Mouse (Mus musculus) neural tube, embryonic 15.5 days (tissue): ENCODE measurements around the gene Olfr1247. TPM values are rescaled to one million over a fixed set of nuclear protein-coding genes. Genes with fewer than 3 reads are reported as not detected.
"Not testable (repeated sequence)": the region's sequence is repeated elsewhere in the genome, so short reads cannot be mapped to it uniquely, and the experiment has no call there.

Source experiments
- ATAC-seq: fragments of 200-750 bp; cut with Nextera tagmentation; 2 replicates; pipeline ENCODE4 v1.8.0; 2017; ENCODE audit warnings: mild to moderate bottlenecking, moderate TSS enrichment, moderate library complexity; ENCODE audit not compliant: low FRiP score
- H3K27ac ChIP-seq: fragments of 300-500 bp; sonication (generic); replicated peaks from 2 replicates; pipeline ENCODE4 v1.5.1; 2015; ENCODE audit warnings: mild to moderate bottlenecking, inconsistent platforms
- H3K27me3 ChIP-seq: fragments of 300-500 bp; sonication (generic); replicated peaks from 2 replicates; pipeline ENCODE4 v1.6.1; 2015; ENCODE audit warnings: inconsistent platforms
- H3K36me3 ChIP-seq: fragments of 300-500 bp; sonication (generic); 2 replicates; pipeline ENCODE4 v1.6.1; 2015; ENCODE audit warnings: inconsistent platforms
- H3K4me1 ChIP-seq: fragments of 300-500 bp; sonication (generic); 2 replicates; pipeline ENCODE4 v1.6.1; 2015; ENCODE audit warnings: inconsistent platforms
- H3K4me2 ChIP-seq: fragments of 300-500 bp; sonication (generic); 2 replicates; pipeline ENCODE4 v1.6.1; 2015; ENCODE audit warnings: inconsistent platforms, mild to moderate bottlenecking, moderate library complexity
- H3K4me3 ChIP-seq: fragments of 300-500 bp; sonication (generic); replicated peaks from 2 replicates; pipeline ENCODE4 v1.5.1; 2015; ENCODE audit warnings: mild to moderate bottlenecking, inconsistent platforms
- H3K9ac ChIP-seq: fragments of 300-500 bp; sonication (generic); replicated peaks from 2 replicates; pipeline ENCODE4 v1.6.1; 2015; ENCODE audit warnings: mild to moderate bottlenecking, inconsistent platforms
- H3K9me3 ChIP-seq: fragments of 300-500 bp; sonication (generic); replicated peaks from 2 replicates; pipeline ENCODE4 v1.6.1; 2016; ENCODE audit warnings: inconsistent platforms
- WGBS: fragments of 180-500 bp; shearing (Covaris S2); methylation state at CpG from one replicate; pipeline ENCODE4 v1.1.7; 2015; ENCODE audit warnings: mixed read lengths; 5-methylcytosine and 5-hydroxymethylcytosine counted together
- polyA plus RNA-seq: library from polyadenylated mRNA; unstranded; fragments of >200 nt; fragmentation: Nextera tagmentation; extraction: Ambion mirVana; gene quantifications from 2 replicates; pipeline ENCODE4 v1.2.1, GENCODE M21; 2015

The Olfr1247 gene
- not detected in 2 replicates for polyA plus RNA-seq

DNA sequence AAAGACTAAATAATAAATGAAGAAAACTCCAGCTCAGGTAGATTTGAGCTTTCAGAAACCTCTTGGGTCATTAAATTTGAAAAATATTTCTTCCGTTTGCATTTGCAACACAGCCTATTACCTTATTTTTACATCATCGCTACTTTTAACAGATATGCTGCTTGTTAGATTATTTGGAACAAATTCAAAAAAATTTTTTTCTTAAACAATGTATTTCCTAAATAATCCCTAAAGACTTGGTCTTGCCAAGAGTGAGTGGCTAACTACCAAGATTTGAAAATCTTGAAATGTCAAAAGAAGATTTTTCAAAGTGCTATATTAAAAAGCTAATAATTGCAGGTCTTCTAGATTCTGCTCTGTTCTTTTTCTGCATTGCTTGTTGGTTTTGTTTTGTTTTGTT, at the start of gene Olfr1247:
Gene Olfr1247, minus strand, starts transcription at position 101 of the 400 bp plus-strand sequence.
- ATAC-seq: no peak

GRCm38 (mm10) chr2:89661367-89661766, 47.4 kb upstream of the Olfr1247 start, which contains the start of gene Olfr1250:
Gene Olfr1250, minus strand, starts transcription at chr2:89661467.
- no peaks in the 10 kb centered on the region for H3K36me3 ChIP-seq
- no peak for ATAC-seq
- H3K9ac ChIP-seq: no peak within 1 kb of the TSS
- H3K4me1 ChIP-seq: no peaks in the 10 kb centered on the region
- H3K27ac ChIP-seq: no peak within 1 kb of the TSS
- no peak within 1 kb of the TSS for H3K4me2 ChIP-seq
- H3K9me3 ChIP-seq: no peaks in the 10 kb centered on the region
- no peak within 1 kb of the TSS for H3K4me3 ChIP-seq
- H3K27me3 ChIP-seq: no peaks in the 10 kb centered on the region

More for the DNA sequence above, at the start of gene Olfr1247:
- no peaks in the 10 kb centered on the region for H3K4me1 ChIP-seq
- no peak within 1 kb of the TSS for H3K9ac ChIP-seq
- 90% methylated on average over 2 of the region's 2 CpGs for WGBS
- H3K36me3 ChIP-seq: no peaks in the 10 kb centered on the region
- H3K27me3 ChIP-seq: no peaks in the 10 kb centered on the region
- H3K27ac ChIP-seq: no peak within 1 kb of the TSS
- no peak within 1 kb of the TSS for H3K4me3 ChIP-seq
- H3K4me2 ChIP-seq: no peak within 1 kb of the TSS
- H3K9me3 ChIP-seq: no peaks in the 10 kb centered on the region

GRCm38 (mm10) chr2:89634883-89635282, 21.0 kb upstream of the Olfr1247 start, which contains the start of gene Olfr1249:
Gene Olfr1249, minus strand, starts transcription at chr2:89634983.
- Histone ChIP-seq H3K9ac (no peak within 1 kb of the TSS), H3K4me1 (no peaks in the 10 kb centered on the region), H3K4me3 (no peak within 1 kb of the TSS), H3K9me3 (no peaks in the 10 kb centered on the region), H3K27me3 (no peaks in the 10 kb centered on the region), H3K36me3 (no peaks in the 10 kb centered on the region), H3K4me2 (no peak within 1 kb of the TSS), H3K27ac (no peak within 1 kb of the TSS)
- WGBS: 92% methylated on average over 2 of the region's 2 CpGs
- no peak for ATAC-seq

DNA sequence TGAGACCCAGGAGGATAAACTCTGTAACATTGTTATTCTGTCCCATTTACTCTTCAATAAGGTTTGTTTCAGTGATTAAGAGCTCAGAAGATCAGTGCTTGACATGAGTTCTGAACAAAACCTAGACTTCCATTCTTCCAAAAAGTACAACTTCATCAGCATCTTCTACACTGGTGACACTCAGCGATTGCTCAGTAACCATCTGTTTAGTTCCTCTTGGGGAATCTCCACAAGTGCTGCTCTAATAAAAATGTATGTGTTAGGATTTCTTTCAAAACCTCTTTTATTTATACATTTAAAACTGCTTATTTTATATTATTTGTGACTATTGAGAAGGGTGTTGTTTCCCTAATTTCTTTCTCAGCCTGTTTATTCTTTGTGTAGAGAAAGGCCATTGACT, 4.2 kb upstream of the Olfr1247 start, which contains the start of gene Olfr1248:
Gene Olfr1248, minus strand, starts transcription at position 101 of the 400 bp plus-strand sequence.
- not testable (repeated sequence) for H3K4me2 ChIP-seq, H3K9me3 ChIP-seq, H3K27me3 ChIP-seq, H3K27ac ChIP-seq, H3K4me3 ChIP-seq, ATAC-seq, H3K36me3 ChIP-seq, H3K4me1 ChIP-seq, H3K9ac ChIP-seq
- 95% methylated on average over 1 of the region's 1 CpGs for WGBS

DNA sequence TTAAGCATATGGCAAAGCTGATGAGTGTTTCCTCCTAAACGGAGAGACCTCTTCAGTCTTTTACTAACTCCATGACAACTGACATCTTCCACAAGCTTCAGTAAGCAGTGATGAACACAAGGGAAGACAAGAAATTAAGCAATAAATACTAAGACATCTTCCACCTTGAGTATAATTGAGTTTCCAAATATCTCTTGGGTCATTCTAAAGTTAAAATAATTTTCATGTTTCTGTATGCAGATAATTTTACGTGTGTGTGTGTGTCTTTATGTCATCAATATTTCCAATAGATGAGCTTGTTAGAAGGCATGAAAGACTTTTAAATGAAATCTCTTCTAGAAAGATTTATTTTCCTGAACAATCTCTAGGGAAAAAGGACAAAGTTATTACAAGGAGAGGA, 20.9 kb downstream of the Olfr1247 start, which contains the start of gene Olfr1246:
Gene Olfr1246, minus strand, starts transcription at position 101 of the 400 bp plus-strand sequence.
- Histone ChIP-seq H3K4me2 (no peak within 1 kb of the TSS), H3K9me3 (no peaks in the 10 kb centered on the region), H3K4me1 (no peaks in the 10 kb centered on the region), H3K27ac (no peak within 1 kb of the TSS), H3K9ac (no peak within 1 kb of the TSS), H3K36me3 (no peaks in the 10 kb centered on the region), H3K27me3 (no peaks in the 10 kb centered on the region), H3K4me3 (no peak within 1 kb of the TSS)
- WGBS: 81% methylated on average over 2 of the region's 2 CpGs
- ATAC-seq: no peak

- H3K4me2 ChIP-seq: no peak within 1 kb of the TSS
- WGBS: 82% methylated on average over 1 of the region's 1 CpGs
- no peak for ATAC-seq
- H3K9ac ChIP-seq: no peak within 1 kb of the TSS
- no peaks in the 10 kb centered on the region for H3K36me3 ChIP-seq
- no peak within 1 kb of the TSS for H3K4me3 ChIP-seq
- no peaks in the 10 kb centered on the region for H3K27me3 ChIP-seq
- no peaks in the 10 kb centered on the region for H3K9me3 ChIP-seq
- H3K27ac ChIP-seq: no peak within 1 kb of the TSS
- H3K4me1 ChIP-seq: no peaks in the 10 kb centered on the region
These were observed 35.6 kb downstream of the Olfr1247 start, which contains the start of gene Olfr1245 for GRCm38 (mm10) chr2:89578347-89578746. Gene Olfr1245, minus strand, starts transcription at chr2:89578447.

DNA sequence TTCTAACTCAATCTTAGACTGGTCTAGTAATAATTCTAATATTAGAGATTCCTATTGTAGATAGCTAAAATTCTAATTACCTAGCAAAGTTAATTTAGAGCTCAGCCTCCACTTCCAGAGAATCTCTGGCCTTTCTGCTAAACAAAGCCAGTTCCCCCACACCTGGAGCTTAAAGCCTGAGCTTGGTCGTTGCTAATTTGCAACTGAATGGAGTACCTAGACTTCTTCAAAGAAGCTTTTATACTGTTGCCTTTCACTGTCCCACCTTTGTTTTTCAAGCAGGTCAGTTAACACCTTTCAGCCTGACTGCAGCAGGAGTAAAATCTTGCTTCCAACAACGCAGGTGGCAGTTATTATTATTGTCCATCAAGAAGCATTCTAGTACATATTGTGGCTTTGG, 51.2 kb downstream of the Olfr1247 start:
- H3K27me3 ChIP-seq, H3K4me3 ChIP-seq, H3K27ac ChIP-seq, H3K9ac ChIP-seq, H3K4me2 ChIP-seq, H3K9me3 ChIP-seq, H3K4me1 ChIP-seq, H3K36me3 ChIP-seq, ATAC-seq: not testable (repeated sequence)
- 51% methylated on average over 2 of the region's 2 CpGs for WGBS

Other genes with a start within 250 kb of the Olfr1247 start
- not detected in 2 replicates for gene Olfr1234, start 249.3 kb downstream of the Olfr1247 start, polyA plus RNA-seq
- gene Olfr1238, start 204.5 kb downstream of the Olfr1247 start, polyA plus RNA-seq: not detected in 2 replicates
- gene Olfr1239, start 193.7 kb downstream of the Olfr1247 start, polyA plus RNA-seq: not detected in 2 replicates
- not detected in 2 replicates for gene Olfr1240, start 171.1 kb downstream of the Olfr1247 start, polyA plus RNA-seq
- gene Olfr1241, start 127.0 kb downstream of the Olfr1247 start, polyA plus RNA-seq: not detected in 2 replicates
- not detected in 2 replicates for gene Olfr1242, start 115.8 kb downstream of the Olfr1247 start, polyA plus RNA-seq
- gene Olfr1243, start 82.6 kb downstream of the Olfr1247 start, polyA plus RNA-seq: not detected in 2 replicates
- not detected in 2 replicates for gene Olfr1245, start 35.7 kb downstream of the Olfr1247 start, polyA plus RNA-seq
- not detected in 2 replicates for gene Olfr1246, start 21.0 kb downstream of the Olfr1247 start, polyA plus RNA-seq
- gene Olfr1248, start 4.1 kb upstream of the Olfr1247 start, polyA plus RNA-seq: not detected in 2 replicates
- not detected in 2 replicates for gene Olfr1249, start 20.9 kb upstream of the Olfr1247 start, polyA plus RNA-seq
- gene Olfr1250, start 47.3 kb upstream of the Olfr1247 start, polyA plus RNA-seq: not detected in 2 replicates
- gene Olfr1251, start 57.8 kb upstream of the Olfr1247 start, polyA plus RNA-seq: not detected in 2 replicates
- not detected in 2 replicates for gene Olfr1252, start 110.9 kb upstream of the Olfr1247 start, polyA plus RNA-seq
- not detected in 2 replicates for gene Olfr1253, start 143.0 kb upstream of the Olfr1247 start, polyA plus RNA-seq
- gene Olfr1254, start 179.5 kb upstream of the Olfr1247 start, polyA plus RNA-seq: not detected in 2 replicates
- not detected in 2 replicates for gene Olfr1255, start 197.9 kb upstream of the Olfr1247 start, polyA plus RNA-seq
- gene Olfr1256, start 227.4 kb upstream of the Olfr1247 start, polyA plus RNA-seq: not detected in 2 replicates
- gene Olfr48, start 234.1 kb upstream of the Olfr1247 start, polyA plus RNA-seq: 0.29 TPM in 1 of 2 replicates, not detected in the other